Mouse (Mus musculus) WW6 (cell line): ENCODE results near the gene Sfswap.
"Not testable (repeated sequence)": the region's sequence is repeated elsewhere in the genome, so short reads cannot be mapped to it uniquely, and the experiment has no call there.

Source experiments
- DNase-seq: peaks from one replicate; pipeline ENCODE4 v3.0.0-alpha.2; 2013; ENCODE audit warnings: low read depth, low spot score

The Sfswap gene

DNA sequence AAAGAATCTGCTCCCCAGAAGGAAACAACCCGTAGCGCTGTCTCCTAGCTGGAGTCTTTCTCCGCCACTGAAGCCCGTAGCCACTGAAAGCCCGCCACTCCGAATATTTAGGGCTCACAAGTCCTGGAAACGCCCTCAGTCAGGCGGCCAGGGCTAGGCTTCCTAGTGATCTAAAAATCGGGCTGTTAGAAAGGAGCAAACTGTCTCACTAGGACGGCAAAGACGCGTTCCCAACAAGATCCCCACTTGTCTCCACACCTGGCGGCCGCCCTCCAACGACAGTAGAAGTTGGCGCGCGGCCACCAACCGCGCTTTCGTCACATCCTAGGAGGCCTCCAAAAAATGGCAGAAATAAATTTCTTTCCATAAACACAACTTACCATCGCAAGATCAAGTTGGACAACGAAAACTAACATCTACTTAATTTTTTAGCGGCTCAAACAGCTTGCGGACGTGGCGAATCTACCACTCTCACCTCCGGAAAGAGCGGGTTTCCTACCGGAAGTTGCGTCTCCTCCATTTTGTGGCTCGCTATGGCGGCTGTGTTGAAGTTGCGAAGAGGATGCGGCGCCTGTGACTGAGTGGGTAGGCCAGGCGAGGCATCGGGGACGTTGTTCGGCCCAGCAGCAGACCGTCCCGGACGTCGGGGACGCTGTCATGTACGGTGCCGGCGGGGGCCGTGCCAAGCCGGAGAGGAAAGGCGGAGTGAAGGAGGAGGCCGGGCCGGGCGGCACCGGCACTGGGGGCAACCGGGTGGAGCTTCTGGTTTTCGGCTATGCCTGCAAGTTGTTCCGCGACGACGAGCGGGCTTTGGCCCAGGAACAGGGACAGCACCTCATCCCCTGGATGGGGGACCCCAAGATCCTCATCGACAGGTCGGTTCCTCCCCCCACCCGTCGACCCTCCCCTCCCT lies at the start of gene Sfswap:
Sfswap (plus strand) TSS at position 500 of the 913 bp plus-strand sequence.
- peak; percentile 58 for DNase-seq

DNA sequence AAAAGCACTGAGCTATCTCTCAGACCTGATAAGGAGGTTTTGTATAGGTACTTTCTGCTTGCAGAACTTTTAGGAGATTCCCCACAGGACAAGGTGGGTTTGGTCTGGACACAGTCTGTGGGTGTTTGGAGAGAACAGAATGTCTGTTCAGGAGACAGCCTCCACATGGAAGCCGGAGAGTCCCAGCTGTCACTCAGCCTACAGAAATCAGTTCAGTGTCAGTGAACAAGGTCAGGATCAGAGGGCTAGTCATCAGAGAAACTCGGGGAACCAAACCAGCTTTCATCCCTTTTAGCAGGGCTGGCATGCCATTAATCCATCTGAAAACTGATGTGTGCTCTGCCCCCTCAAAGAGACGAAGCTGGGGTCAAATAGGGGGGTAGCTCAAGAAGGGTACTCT lies 48.5 kb upstream of the Sfswap start:
- no peak for DNase-seq

DNA sequence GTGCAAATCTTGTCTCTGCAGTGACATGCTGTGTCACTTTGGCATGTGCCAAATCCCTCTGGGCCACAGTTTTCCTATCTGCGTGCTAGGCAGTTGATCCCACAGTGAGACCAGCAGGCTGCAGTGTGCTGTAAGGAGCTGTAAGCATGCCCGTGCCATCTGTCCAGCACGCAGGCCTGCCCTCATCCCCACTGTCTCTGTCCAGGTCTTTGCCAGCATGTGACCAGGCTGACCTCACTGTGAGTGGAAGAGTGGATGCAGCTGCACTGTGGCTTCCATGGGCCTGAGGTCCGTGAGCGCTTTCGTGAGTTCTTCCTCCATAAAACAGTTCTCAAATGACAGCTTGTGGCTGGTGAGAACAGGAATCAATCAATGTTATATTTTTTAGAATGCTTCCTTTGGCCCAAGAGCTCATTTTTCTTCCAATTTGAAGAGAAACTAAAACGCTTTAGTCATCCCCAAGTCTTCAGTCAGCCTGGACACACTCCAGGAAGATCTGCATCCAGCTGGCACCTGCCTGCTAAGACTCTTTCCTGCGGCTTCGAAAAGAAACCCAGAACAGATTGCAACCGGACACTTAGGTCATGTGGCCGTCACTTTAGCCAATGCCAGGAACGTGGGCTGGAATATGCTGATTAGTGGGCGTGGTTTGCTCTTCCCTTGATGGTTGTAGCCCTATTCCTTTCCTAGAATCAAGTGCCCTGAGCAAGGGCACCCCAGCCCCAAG lies 46.1 kb upstream of the Sfswap start:
- DNase-seq: peak; percentile 54

DNA sequence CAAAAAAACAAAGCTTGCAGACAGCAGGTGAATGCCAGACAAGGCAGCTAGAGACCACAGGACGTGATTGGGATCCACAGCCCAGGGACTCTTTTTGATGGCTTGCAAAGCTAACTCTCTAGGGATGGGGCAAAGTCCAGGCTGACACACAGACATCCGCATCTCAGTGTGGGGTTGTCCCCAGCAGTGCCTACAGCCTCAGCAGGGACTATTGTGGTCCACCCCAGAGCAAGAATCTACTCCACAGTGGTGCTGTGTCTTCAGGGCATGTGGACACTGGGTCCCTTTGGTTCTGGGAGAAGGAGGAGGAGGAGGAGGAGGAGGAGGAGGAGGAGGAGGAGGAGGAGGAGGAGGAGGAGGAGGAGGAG lies 45.5 kb upstream of the Sfswap start:
- DNase-seq: no peak

DNA sequence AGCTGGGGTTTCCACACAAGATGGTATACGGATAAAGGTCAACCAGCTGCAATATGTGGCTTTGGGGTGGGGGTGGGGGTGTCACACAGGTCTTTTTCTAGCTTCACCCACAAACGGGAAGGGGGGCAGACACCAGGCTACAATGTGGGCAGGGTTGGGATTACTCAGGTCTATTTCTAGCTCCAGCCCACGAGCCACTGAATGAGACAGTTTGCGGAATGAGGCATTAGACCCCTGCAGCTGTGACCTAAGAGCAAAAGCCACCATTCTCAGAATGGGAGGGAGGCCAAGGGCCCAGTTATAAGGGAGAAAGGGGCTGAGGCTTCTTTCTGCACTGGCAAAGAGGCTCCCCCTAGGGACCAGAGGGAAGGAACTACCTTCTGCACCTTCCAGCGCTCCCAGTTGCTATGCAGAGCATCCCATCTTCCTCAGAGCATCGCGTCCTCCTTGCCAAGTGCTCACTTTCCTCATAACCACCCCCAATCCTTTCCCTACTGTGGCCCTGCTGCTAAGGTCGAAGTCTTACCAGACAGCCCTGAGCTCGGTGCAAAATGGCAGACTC lies 44.4 kb upstream of the Sfswap start:
- no peak for DNase-seq

DNA sequence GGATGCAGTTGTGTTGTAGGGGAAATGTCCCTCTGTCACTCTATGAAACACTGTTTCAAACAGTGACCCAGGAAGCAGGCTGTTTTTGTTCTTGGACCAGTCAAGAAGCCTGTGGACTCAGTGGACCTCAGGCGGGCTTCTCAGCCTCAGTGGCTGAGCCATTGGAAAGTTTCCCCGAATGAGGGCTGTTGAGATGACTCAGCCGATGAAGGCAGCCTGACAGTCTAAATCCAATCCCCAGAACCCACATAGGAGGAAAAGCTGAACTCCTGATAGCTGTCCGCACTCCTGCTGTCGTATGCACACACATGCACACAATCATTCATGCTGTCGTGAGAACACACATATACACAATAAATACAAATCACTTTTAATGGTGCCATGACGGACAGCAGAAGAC lies 42.9 kb upstream of the Sfswap start:
- DNase-seq: no peak

DNA sequence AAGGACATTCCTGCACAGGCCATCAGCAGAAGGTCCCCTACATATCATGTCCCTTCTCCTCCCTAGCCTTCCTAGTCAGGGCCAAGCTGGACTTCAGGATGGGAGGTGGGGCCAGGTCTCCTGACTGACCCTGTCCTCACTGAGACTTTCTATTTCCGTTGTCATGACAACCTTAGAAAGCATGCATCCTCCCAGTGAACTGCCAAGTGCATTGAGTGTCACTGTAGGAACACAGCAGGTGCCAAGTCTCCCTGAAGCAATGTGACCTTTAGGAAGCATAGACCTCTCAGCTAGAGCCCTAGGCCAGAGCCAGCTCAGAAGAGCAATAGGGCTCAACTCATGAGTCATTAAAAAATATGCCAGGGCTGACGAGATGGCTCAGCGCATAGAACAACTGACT lies 42.5 kb upstream of the Sfswap start:
- DNase-seq: no peak

DNA sequence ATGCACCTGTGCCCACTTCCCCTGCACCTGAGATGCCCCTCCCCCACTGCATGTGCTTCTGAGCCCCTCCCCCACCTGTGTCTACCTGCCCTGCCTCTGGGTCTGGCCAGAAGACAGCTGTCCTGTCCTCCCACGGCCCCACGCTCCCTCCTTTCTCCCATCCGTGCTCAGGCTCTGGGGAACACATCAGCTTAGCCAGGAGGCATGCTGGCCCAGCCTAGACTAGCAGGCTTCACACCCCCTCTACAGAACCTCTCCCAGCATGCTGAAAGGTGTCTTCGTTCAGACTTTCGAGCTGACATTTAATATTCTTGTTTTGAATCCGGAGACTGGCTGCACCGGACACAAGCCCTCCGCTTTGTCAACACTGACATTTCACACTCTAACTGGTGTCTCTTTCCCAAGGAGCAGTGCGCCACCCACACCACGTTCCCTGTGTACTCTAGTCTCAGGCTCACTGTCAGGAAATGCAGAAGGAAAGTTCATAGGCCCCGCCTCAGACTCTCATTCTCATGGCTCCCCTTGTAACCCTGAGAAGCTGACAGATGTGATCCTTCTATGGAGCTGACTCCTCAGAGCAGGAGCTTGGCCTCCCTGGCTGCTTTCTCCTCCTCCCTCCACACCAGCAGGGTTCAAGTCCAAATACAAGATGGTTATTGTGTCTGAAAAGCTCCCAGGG lies 40.1 kb upstream of the Sfswap start:
- no peak for DNase-seq

DNA sequence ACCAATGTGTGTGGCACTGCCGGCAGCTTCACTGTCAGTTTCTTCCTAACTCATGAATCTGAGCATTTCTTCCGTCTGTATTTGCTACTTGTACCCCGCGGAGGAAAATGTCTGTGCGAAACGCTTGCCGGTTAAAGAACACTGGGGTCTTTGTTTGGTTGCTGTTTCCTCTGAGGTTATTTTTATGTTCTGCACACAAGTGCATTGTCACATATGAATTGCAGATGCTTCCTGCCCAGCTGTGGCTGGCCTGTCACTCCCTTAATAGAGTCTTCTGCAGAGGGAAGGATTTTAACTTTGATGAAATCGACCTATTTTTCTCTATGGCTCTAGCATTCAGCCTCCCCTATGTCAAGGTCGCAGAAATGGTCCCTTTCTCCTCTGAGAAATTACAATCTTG lies 37.4 kb upstream of the Sfswap start:
- DNase-seq: not testable (repeated sequence)

DNA sequence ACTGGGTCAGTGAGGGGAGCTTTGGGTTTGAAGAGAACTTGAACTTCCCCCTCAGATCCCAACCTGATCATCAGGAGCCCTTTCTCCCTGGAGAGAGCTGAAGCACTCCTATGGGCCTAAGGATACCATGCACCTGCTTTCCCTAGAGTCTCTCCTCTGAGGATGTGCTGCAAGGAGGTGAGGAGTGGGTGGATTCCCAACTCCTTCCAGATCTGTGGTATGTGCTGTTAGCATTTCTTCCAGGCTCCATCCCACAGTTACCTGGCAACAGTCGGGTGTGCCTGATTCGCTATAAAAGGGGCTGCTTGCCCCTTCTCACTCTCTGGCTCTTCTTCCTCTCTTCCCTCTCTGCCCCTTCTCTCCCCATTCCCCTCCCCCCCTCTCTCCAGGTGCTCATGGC lies 35.2 kb upstream of the Sfswap start:
- DNase-seq: no peak

DNA sequence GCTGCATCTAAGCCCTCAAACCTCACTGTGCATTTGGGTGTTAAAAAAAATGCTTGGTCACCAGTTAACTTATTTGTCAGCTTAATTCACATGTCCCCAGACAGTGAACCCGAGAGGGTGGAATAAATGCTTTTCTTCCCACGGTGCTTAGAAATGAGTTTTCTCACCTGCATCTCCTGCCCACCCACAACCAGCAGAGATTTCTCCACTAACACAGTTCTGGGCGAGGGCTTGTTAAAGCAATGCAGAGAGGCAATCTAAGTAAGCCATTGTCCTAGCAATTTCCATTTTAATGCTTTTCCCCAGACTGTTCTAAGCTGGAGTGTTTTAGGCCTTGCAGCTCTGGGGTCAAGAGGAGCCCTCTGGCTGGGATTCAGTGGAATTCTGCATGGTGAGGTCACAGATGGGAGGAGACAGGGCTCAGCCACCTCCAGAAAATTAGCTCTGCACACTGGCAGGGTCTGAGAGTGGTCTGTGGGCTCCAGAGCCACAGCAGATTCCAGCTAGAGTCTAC lies 25.4 kb upstream of the Sfswap start:
- DNase-seq: no peak

DNA sequence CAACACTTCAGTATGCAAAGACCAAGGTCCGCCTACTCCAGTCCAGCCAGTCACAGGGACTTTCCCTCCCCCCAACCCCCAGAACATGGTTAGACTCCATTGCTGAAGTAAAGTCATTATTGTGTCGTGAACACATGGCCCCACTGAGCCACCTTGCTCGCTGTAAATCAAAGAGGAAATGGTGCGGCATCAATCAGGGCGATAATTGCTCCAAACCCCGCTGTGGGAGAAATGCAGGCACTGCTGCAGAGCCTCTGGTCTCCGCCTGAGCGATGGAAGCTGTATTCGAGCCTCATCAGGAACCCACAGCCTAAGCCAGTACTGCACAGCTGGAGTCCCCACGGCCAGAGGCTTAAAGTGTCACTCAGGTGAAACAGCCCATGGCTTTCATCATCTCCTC lies 11.1 kb upstream of the Sfswap start:
- no peak for DNase-seq

DNA sequence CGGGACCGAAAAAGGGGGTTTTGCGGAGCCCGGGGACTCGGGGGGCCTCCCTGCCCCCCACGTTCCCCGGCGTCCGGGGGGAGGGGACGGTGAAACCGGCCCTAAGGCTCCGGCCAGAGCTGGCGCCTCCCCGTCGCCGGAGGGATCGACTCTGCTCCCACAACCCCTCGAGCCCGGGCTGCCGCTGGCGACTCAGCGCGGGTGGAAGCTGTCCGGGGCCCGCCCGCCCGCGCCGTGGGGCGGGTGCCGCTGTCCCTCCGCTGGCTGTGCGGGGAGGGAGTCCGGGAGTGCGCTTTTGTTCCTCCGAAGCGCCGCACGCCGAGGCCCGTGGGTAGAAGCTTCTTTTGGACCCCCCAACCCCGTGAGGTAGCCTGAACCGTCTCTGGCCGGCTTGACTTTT lies 650 bp downstream of the Sfswap start:
- no peak for DNase-seq

DNA sequence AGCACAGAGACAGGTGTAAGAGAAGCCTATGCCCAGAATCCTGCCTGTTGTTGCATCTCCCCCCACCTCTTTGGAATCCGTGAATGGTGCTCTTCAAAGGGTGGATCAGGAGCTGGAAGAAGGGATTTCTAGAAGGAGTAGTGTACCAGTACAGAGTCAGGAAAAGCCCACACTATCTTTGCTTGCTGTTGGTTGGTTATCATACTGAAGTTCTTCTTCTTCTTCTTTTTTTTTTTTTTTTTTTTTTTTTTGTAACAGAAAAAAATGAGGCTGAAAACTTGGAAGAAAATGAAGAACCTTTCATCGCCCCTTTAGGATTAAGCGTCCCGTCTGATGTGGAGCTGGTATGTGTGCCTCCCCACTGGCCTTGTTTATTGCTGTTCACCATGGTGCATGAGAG lies 5.9 kb downstream of the Sfswap start:
- DNase-seq: no peak

DNA sequence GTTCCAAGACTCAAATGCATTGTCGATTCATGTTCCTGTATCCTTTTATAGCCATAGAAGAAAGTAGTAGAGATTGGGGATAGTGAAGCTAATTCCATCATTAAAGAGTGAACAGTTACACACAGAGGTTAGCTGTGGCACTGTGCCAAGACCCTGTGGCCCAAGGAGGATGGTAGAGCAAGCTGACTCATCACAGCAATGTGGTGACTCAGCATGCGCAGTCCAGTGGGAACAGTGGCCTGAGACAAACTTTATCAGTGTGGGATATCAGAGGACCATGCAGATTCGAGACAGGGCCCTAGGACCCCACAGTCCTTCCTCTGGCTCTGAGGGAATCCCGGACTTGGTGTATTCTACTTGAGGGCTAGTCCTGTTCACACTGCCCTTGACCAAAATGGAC lies 17.2 kb downstream of the Sfswap start:
- DNase-seq: no peak

DNA sequence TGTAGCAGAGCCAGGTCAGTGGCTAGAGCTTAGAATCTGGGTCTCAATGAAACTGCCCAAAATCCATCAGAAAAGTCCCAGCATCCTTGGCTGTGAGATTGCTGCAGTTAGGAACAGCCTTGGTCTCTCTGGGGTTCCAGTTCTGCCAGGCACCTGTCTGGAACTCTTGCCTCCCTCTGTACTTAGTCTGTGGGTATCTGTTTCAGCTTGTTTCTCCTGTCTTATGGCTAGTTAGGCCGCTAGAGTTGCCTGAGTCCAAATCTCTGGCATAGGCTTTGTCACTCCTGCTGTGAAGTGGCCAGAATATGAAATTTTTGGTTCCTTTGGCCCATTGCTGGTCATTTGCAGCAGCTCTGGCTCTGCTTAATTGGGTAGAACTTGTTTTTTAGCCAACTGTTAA lies 17.8 kb downstream of the Sfswap start:
- no peak for DNase-seq

DNA sequence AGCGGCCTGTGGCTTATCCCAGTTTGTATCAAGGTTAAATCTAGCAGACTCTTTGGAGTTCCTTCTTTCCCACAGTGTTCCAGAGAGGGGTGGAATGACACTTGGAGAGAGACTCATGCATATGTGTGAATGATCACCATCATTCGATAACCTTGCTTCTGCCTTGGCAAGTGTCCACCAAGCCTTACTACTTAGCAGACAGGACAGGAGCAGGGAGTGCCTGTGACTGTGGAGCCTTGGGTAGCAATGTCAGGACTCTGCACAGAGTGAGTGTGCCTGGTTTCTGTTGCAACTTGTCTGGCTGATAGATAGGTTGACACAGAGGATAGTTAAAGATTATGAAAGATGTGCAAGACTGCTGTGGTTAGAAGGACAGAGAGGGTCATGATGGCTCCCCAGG lies 18.6 kb downstream of the Sfswap start:
- no peak for DNase-seq

DNA sequence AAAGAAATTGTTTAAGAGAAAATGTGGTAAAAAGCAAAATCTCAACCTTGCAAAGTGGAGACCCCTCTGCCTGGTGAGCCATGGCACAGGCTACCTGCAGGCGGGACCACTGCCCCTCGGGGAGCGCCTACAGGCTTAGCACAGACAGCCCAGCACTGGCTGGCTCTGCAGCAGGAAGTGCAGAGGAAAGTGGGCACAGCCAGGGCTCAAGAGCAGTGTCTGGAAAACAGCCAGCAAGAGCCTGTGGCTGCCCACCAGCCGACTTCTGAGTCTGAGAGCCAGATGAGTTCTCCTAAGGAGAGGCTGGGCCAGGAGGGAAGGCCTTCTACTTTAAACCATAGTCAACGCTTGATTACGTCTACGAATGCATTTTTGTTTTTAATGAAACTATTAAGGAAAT lies 20.5 kb downstream of the Sfswap start:
- no peak for DNase-seq

DNA sequence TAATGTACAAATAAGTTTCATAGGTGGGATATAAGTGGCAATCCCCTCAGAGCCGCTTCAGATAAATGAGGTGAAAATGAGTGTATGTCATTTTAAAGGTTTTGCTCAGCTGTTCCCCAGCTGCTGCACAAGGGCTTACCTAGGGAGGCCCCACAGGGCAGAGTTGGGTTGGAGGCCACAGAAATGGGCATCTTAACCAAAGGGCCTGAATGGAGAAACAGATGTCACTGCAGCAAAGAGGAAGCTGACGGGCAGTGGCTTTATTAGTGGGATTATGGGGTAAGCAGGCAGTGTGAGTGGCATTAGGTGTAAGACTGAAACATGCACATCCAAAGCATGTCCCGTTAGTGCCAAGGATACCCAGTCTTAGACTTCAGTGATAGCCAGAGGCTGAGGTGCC lies 20.9 kb downstream of the Sfswap start:
- no peak for DNase-seq

DNA sequence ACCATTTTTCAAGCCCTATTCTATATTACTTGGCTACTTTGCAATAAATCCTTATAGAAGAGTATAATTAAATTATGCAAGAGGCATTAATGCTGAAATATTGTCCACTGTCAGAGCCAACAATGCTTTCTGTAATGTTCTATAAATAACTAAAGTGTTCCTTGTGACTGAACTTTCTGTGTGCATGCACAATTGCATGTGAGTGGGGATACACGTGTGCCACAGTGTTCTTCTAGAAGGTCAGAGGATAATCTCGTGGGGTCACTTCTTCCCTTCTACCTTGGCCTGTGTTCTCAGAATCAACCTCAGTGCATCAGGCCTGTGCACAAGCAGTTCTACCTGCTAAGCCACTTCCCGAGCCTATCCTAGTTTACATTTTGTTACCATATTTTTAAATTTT lies 22.1 kb downstream of the Sfswap start:
- no peak for DNase-seq

DNA sequence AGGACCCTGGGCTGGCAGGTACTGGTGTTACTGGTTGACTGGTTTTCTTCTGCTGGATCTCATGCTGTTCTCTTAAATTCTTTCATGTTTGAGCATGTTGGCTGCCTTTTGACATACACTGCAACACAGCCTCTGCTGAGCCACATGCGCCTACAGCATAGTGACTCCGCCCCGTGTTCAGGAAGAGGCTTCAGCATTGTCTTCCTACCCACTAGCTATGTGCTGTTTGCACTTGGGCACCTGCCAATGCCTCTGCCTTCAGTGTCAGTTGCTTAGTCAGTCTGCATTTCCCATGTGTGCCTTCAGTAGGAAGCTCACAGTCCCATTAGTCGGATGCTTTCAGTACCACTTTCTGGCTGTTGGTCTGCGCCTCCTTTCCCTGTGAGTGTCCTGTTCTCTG lies 23.7 kb downstream of the Sfswap start:
- DNase-seq: no peak

DNA sequence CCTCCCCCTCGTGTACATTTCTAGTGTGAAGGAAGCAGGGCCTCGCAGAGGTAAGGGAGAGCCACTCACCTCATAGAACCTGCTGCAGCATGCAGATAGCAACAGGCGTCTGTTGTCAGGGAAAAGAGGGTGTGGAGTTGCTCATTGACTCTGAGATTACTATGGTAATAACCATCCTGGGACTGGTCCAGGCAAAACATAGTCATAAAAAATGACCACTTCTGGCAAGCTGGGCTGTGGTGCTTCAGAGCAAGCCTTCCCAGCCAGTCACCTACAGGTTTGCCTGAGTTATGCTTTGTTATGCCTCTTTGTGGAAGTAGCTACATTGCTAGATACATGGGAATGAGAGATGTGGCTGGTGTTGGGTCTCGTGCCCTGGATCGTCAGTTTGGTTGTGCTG lies 26.1 kb downstream of the Sfswap start:
- no peak for DNase-seq
